Mouse (Mus musculus) telencephalon, adult 2 months (tissue): ENCODE results near the gene Rnf149.

Experiments
- DNase-seq: peaks from one replicate; pipeline ENCODE4 v3.0.0-alpha.2; 2011; ENCODE audit warnings: low read depth, low spot score

The Rnf149 gene

GRCm38 (mm10) chr1:39575778-39576375, 1.3 kb downstream of the Rnf149 start:
- no peak for DNase-seq

- DNase-seq: no peak
Measured at GRCm38 (mm10) chr1:39573890-39574289, 3.3 kb downstream of the Rnf149 start.

- no peak for DNase-seq
Measured at GRCm38 (mm10) chr1:39571653-39572052, 5.6 kb downstream of the Rnf149 start.

GRCm38 (mm10) chr1:39568079-39568478, 9.1 kb downstream of the Rnf149 start:
- DNase-seq: no peak

- DNase-seq: no peak
Measured at GRCm38 (mm10) chr1:39564603-39565002, 12.6 kb downstream of the Rnf149 start.

GRCm38 (mm10) chr1:39563161-39563560, 14.0 kb downstream of the Rnf149 start:
- DNase-seq: no peak

GRCm38 (mm10) chr1:39561920-39562319, 15.3 kb downstream of the Rnf149 start:
- DNase-seq: no peak

- no peak for DNase-seq
Measured at GRCm38 (mm10) chr1:39559009-39559408, 18.2 kb downstream of the Rnf149 start.

- peak; percentile 95 for DNase-seq
Measured at GRCm38 (mm10) chr1:39555556-39556415, 21.4 kb downstream of the Rnf149 start.

- no peak for DNase-seq
Measured at GRCm38 (mm10) chr1:39549831-39550230, 27.4 kb downstream of the Rnf149 start.

GRCm38 (mm10) chr1:39547238-39547637, 30.0 kb downstream of the Rnf149 start:
- DNase-seq: no peak

- no peak for DNase-seq
Measured at GRCm38 (mm10) chr1:39546160-39546866, 30.9 kb downstream of the Rnf149 start.

- no peak for DNase-seq
Measured at GRCm38 (mm10) chr1:39545589-39545988, 31.6 kb downstream of the Rnf149 start.

- DNase-seq: no peak
Measured at GRCm38 (mm10) chr1:39540592-39540991, 36.6 kb downstream of the Rnf149 start.

GRCm38 (mm10) chr1:39537631-39538380, 39.4 kb downstream of the Rnf149 start:
- no peak for DNase-seq

- DNase-seq: no peak
Measured at GRCm38 (mm10) chr1:39536701-39537100, 40.5 kb downstream of the Rnf149 start.

GRCm38 (mm10) chr1:39535515-39536311, 41.5 kb downstream of the Rnf149 start:
- DNase-seq: peak; percentile 97

- DNase-seq: no peak
Measured at GRCm38 (mm10) chr1:39534831-39535230, 42.4 kb downstream of the Rnf149 start, which contains the start of gene Cnot11. Gene Cnot11, plus strand, starts transcription at chr1:39534992.

GRCm38 (mm10) chr1:39533917-39534316, 43.3 kb downstream of the Rnf149 start:
- DNase-seq: no peak

GRCm38 (mm10) chr1:39531036-39531435, 46.2 kb downstream of the Rnf149 start:
- DNase-seq: no peak
